Mouse (Mus musculus) gastrocnemius, adult 2 months (tissue): ENCODE measurements around the gene Rnf7. TPM values are rescaled to one million over a fixed set of nuclear protein-coding genes. Genes with fewer than 3 reads are reported as not detected.

Experiments used
- DNase-seq: peaks from one replicate; pipeline ENCODE4 v3.0.0; 2022
- H3K27ac ChIP-seq: fragments of 200-600 bp; 2 replicates; pipeline ENCODE4 v1.8.1; 2022; ENCODE audit warnings: mild to moderate bottlenecking
- H3K4me3 ChIP-seq: fragments of 200-600 bp; 2 replicates; pipeline ENCODE4 v1.8.1; 2022; ENCODE audit warnings: mild to moderate bottlenecking, moderate library complexity
- CTCF ChIP-seq: fragments of 200-600 bp; IDR thresholded peaks from 2 replicates; pipeline ENCODE4 v1.8.1; 2022; ENCODE audit warnings: antibody characterized with exemption, mild to moderate bottlenecking, moderate library complexity
- intact Hi-C: fragments of 180-260 bp; cut with DNase I; formaldehyde crosslinking; loops from one replicate; pipeline ENCODE4 v1.15.1; 2025
- total RNA-seq, 2 experiments: library from RNA; stranded (reverse); gene quantifications; 2 replicates each; pipeline ENCODE4 v1.2.3; 2021

Gene Rnf7
- total RNA-seq, 2 experiments from 2014 or later = 67.3 to 80.3 TPM

GRCm38 (mm10) chr9:96428336-96429046, 50.0 kb downstream of the Rnf7 start:
- Histone ChIP-seq H3K27ac (peak overlapping the region; percentile 60; the same call in 1 of the 2 replicates), H3K4me3 (peak overlapping the region; percentile 42)
- intact Hi-C loops = no loop called here
- peak; percentile 30 for DNase-seq
- no peak for TF ChIP-seq CTCF

DNA sequence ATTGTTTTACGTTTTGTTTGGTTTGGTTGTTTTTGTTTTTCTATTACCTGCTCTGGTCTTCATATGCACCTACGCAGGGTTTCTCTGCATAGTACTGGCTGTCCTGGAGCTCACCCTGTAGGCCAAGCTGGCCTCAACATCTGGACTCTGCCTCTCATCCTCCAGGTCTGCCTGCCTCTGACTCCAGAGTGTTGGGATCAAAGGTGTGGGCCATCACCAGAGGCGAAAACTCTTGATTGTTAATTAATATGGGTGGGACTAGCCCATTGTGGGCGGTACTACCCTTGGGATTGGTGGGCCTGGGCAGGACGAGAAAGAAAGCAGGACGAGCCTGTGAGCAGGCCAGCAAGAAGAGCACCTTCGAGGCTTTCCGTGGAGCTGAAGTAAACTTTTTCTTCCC, 54.4 kb downstream of the Rnf7 start:
- intact Hi-C loops = no loop called here
- no peak overlapping the region for H3K4me3 ChIP-seq
- peak; percentile 20; the same call in 1 of the 2 replicates for TF ChIP-seq CTCF
- no peak for DNase-seq
- no peak overlapping the region for H3K27ac ChIP-seq

Other genes with a start within 250 kb of the Rnf7 start
- 10 to 100 TPM; 31.2 to 31.4 TPM for gene Atp1b3, start 114.2 kb downstream of the Rnf7 start, total RNA-seq
- not detected for gene Gm28729, start 46.6 kb upstream of the Rnf7 start, total RNA-seq
- 1 to 10 TPM; 3.2 to 3.6 TPM for gene Rasa2, start 152.9 kb upstream of the Rnf7 start, total RNA-seq